Mouse (Mus musculus) myocyte (in vitro differentiated cells): ENCODE measurements at regions not wholly inside any gene's neighbourhood (a gene's known extent, or its start where the extent isn't known, plus 50 kb on each side); places are given as distances from the start of the nearest gene placed in this dataset.

Experiments used
- H3K27me3 ChIP-seq: one replicate; pipeline ENCODE4 v1.6.1; 2011; ENCODE audit not compliant: control insufficient read depth, insufficient read depth, insufficient read length
- H3K36me3 ChIP-seq: one replicate; pipeline ENCODE4 v1.6.1; 2011; ENCODE audit not compliant: control insufficient read depth, insufficient read depth
- H3K4me2 ChIP-seq: one replicate; pipeline ENCODE4 v1.6.1; 2011; ENCODE audit warnings: low read depth, control low read depth
- H3K4me3 ChIP-seq: one replicate; pipeline ENCODE4 v1.5.1; 2011; ENCODE audit warnings: mild to moderate bottlenecking, control low read depth, moderate library complexity
- H3K79me2 ChIP-seq: one replicate; pipeline ENCODE4 v1.6.1; 2011; ENCODE audit not compliant: control insufficient read depth, insufficient read depth
- H3ac ChIP-seq: one replicate; pipeline ENCODE4 v1.6.1; 2011; ENCODE audit not compliant: control insufficient read depth, insufficient read length
- CEBPB ChIP-seq: IDR thresholded peaks from 2 replicates; pipeline ENCODE4 v1.6.1; 2011; ENCODE audit warnings: mild to moderate bottlenecking, moderate library complexity; ENCODE audit not compliant: poor library complexity, insufficient read depth, severe bottlenecking
- E2F4 ChIP-seq: IDR thresholded peaks from one replicate; pipeline ENCODE4 v1.6.1; 2011; ENCODE audit warnings: mild to moderate bottlenecking, control low read depth, moderate library complexity; ENCODE audit not compliant: insufficient read depth
- MAX ChIP-seq: IDR thresholded peaks from one replicate; pipeline ENCODE4 v1.6.1; 2011; ENCODE audit warnings: low read depth, mild to moderate bottlenecking, control low read depth
- MYOD1 ChIP-seq, 3 experiments: IDR thresholded peaks; one replicate each; pipeline ENCODE4 v1.6.1; 2011; ENCODE audit warnings: control low read depth in 2 of 3, low read depth in 2 of 3, mild to moderate bottlenecking in 2 of 3, moderate library complexity in 1 of 3; ENCODE audit not compliant: insufficient read length in 2 of 3, control insufficient read depth in 1 of 3
- MYOG ChIP-seq, 3 experiments: IDR thresholded peaks; one replicate each; pipeline ENCODE4 v1.6.1; 2011; ENCODE audit warnings: control low read depth in 2 of 3, low read depth in 2 of 3, mild to moderate bottlenecking in 2 of 3; ENCODE audit not compliant: insufficient read length in 2 of 3, control insufficient read depth in 1 of 3, insufficient read depth in 1 of 3
- POLR2A ChIP-seq: IDR thresholded peaks from one replicate; pipeline ENCODE4 v1.6.1; 2011; ENCODE audit warnings: low read depth, mild to moderate bottlenecking, control low read depth, moderate library complexity; ENCODE audit not compliant: insufficient read length
- POLR2AphosphoS2 ChIP-seq: IDR thresholded peaks from one replicate; pipeline ENCODE4 v1.6.1; 2011; ENCODE audit warnings: low read depth, control low read depth; ENCODE audit not compliant: insufficient read length
- REST ChIP-seq: IDR thresholded peaks from one replicate; pipeline ENCODE4 v1.6.1; 2011; ENCODE audit warnings: mild to moderate bottlenecking, control low read depth, moderate library complexity; ENCODE audit not compliant: insufficient read depth, insufficient read length
- SRF ChIP-seq: IDR thresholded peaks from one replicate; pipeline ENCODE4 v1.6.1; 2011; ENCODE audit warnings: low read depth; ENCODE audit not compliant: control insufficient read depth, insufficient read length
- TCF12 ChIP-seq: IDR thresholded peaks from one replicate; pipeline ENCODE4 v1.6.1; 2011; ENCODE audit warnings: mild to moderate bottlenecking, control low read depth; ENCODE audit not compliant: poor library complexity, insufficient read depth, severe bottlenecking
- TCF3 ChIP-seq: IDR thresholded peaks from one replicate; pipeline ENCODE4 v1.6.1; 2011; ENCODE audit warnings: low read depth, control low read depth; ENCODE audit not compliant: insufficient read length
- USF1 ChIP-seq: IDR thresholded peaks from one replicate; pipeline ENCODE4 v1.6.1; 2011; ENCODE audit warnings: low read depth, mild to moderate bottlenecking, control low read depth, moderate library complexity

DNA sequence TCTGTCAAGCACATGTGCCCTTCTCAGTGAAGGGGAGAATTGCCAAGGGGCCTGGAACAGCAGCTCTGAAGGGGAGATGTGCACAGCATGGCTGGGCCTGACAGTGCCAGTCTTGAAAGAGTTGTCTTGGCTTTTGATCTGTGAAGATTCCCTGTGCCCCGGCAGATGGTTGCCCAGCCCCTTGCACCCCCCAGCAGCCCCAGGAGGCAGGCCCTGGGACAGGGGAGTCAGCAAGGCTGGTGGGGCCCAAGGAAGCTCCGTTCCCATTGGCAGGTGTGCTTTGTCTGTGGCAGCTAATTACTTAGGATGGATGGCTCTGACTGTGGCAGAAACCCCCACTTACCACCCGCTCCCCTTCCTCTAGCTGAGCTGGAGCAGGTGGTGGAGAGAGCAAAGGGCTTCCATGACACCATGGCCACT lies 58.6 kb downstream of the Tspan17 start:
- TF ChIP-seq MYOG (IDR thresholded peaks at IDR 0.05; ENCODE audit: control insufficient read depth in 1 of 3, insufficient read depth in 1 of 3, insufficient read length in 2 of 3, low read depth in 2 of 3), result no peak
- no peak for TF ChIP-seq SRF
- no peak for TF ChIP-seq CEBPB
- no peak for TF ChIP-seq TCF3
- no peak for TF ChIP-seq E2F4
- TF ChIP-seq USF1, result no peak
- TF ChIP-seq MYOD1 (IDR thresholded peaks at IDR 0.05; ENCODE audit: control insufficient read depth in 1 of 3, insufficient read length in 2 of 3, low read depth in 2 of 3), result no peak
- TF ChIP-seq POLR2A, result no peak
- no peak for TF ChIP-seq POLR2AphosphoS2
- TF ChIP-seq TCF12, result no peak
- Histone ChIP-seq H3K27me3 (peaks cover 43% of the 10 kb centered on the region), H3K4me3 (no peak overlapping the region), H3ac (no peak overlapping the region), H3K36me3 (no peaks in the 10 kb centered on the region), H3K4me2 (no peak overlapping the region), H3K79me2 (no peaks in the 10 kb centered on the region)

DNA sequence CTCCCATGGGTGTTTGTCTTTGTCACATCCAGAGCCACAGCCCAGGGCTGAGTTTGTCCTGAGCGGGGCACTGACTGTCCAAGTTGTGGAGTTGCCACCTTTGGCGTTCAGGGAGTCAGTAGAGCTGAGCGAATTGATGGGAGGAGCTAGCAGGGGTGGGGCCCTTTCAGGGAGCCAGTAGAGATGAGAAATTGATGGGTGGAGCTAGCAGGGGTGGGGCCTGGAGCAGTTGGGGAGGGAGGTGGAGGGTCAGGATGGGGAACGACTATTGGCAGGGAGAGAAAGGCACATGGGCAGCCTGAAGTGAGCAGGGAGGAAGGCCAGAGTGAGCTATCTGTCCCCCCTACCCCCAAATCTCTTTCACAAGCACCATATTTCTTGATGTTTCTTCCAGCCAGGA lies 62.0 kb downstream of the Tspan17 start:
- Histone ChIP-seq H3K4me3 (no peak overlapping the region), H3K36me3 (no peaks in the 10 kb centered on the region), H3K4me2 (no peak overlapping the region), H3K27me3 (peaks cover 54% of the 10 kb centered on the region), H3K79me2 (no peaks in the 10 kb centered on the region), H3ac (no peak overlapping the region)
- TF ChIP-seq TCF12 (no peak), POLR2A (no peak), TCF3 (no peak), MYOG (IDR thresholded peaks at IDR 0.05; ENCODE audit: control insufficient read depth in 1 of 3, insufficient read depth in 1 of 3, insufficient read length in 2 of 3, low read depth in 2 of 3) (no peak), MAX (no peak), E2F4 (no peak), CEBPB (no peak), POLR2AphosphoS2 (no peak), SRF (no peak), REST (no peak), MYOD1 (IDR thresholded peaks at IDR 0.05; ENCODE audit: control insufficient read depth in 1 of 3, insufficient read length in 2 of 3, low read depth in 2 of 3) (no peak), USF1 (no peak)

DNA sequence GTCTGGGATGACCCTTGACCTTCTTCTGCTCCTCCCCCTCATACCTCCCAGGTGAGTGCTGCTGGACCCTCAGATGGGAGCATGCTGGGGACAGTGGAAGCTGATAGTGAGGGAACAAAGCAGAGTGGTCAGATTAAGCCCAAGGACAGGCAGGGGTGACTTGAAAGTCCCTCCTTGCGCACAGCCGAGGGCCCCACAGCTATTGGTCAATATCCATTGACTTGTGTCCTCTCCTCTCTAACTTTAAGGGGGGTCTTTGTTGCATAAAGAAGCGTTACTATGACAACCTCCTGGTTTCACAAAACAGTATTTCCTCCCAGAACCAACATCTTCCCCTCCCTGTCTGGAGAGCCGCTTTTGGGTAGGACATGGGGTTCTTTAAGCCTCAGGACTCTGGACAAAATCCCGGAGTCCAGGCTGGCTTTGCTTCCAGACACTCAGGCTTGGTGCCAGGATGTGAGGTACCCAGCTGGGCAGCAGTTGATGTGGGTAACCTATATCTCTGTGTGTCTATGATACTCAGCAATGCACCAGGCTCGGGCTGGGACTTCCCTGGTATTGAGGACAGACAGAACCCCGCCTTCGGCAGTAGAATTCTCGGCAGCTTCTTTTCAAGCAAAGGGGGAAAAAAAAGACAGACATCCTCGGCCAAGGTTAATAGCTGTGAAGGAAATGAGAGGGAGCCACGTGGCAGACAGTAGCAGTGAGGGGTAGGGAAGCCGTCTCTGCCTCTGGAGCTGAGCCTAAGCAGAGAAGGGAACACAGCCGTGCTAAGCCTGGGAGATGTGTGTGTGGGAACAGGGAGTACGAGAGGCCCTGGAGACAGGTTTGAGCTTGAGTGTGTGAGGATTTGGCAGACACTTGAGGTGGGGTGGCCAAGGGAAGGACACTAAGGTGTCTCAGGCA lies 66.4 kb downstream of the Tspan17 start:
- TF ChIP-seq E2F4, result no peak
- no peak for TF ChIP-seq POLR2AphosphoS2
- TF ChIP-seq SRF, result no peak
- TF ChIP-seq MYOG (IDR thresholded peaks at IDR 0.05; ENCODE audit: control insufficient read depth in 1 of 3, insufficient read depth in 1 of 3, insufficient read length in 2 of 3, low read depth in 2 of 3), result no peak
- TF ChIP-seq CEBPB, result no peak
- no peak for TF ChIP-seq REST
- no peak for TF ChIP-seq MYOD1 (IDR thresholded peaks at IDR 0.05; ENCODE audit: control insufficient read depth in 1 of 3, insufficient read length in 2 of 3, low read depth in 2 of 3)
- TF ChIP-seq MAX, result no peak
- TF ChIP-seq POLR2A, result no peak
- no peak for TF ChIP-seq TCF12
- TF ChIP-seq USF1, result no peak
- TF ChIP-seq TCF3, result no peak
- H3K36me3 ChIP-seq, result no peaks in the 10 kb centered on the region
- no peak overlapping the region for H3K4me2 ChIP-seq
- no peaks in the 10 kb centered on the region for H3K79me2 ChIP-seq
- no peak overlapping the region for H3ac ChIP-seq
- no peak overlapping the region for H3K4me3 ChIP-seq
- peaks cover 49% of the 10 kb centered on the region for H3K27me3 ChIP-seq

DNA sequence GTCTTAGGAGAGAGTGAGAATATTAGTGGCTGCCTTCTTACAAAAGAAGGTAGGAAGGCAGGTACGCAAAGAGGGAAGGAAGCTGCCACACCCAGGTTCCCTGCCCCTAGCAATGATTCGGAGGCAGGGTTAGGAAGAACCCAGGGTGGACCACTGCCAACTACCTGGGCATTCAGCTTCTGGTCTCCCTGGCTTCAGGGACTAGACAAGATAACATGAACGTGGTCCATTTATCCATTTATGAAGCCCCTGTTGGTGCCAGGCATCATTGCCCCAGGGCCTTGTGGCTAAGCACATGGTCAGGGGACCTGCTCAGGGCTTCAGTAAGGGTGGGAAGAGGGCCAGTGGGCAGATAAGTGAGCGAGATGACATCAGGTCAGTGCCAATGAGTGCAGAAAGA lies 73.8 kb downstream of the Tspan17 start:
- H3K4me3 ChIP-seq, result no peak overlapping the region
- H3K79me2 ChIP-seq, result no peaks in the 10 kb centered on the region
- TF ChIP-seq USF1 (no peak), POLR2A (no peak), SRF (no peak), MYOD1 (IDR thresholded peaks at IDR 0.05; ENCODE audit: control insufficient read depth in 1 of 3, insufficient read length in 2 of 3, low read depth in 2 of 3) (no peak), REST (no peak), MAX (no peak), TCF12 (no peak), E2F4 (no peak), CEBPB (no peak), POLR2AphosphoS2 (no peak)
- no peaks in the 10 kb centered on the region for H3K36me3 ChIP-seq
- no peak overlapping the region for H3ac ChIP-seq
- peaks cover 49% of the 10 kb centered on the region for H3K27me3 ChIP-seq
- no peak overlapping the region for H3K4me2 ChIP-seq
